Mouse (Mus musculus) stomach, embryonic 14.5 days (tissue): ENCODE data around the gene Tff3. TPM values are rescaled to one million over a fixed set of nuclear protein-coding genes. Genes with fewer than 3 reads are reported as not detected.

ENCODE experiments used
- ATAC-seq: fragments of 200-750 bp; cut with Nextera tagmentation; 2 replicates; pipeline ENCODE4 v1.8.0; 2017; ENCODE audit warnings: low read depth, moderate TSS enrichment; ENCODE audit not compliant: insufficient number of reproducible peaks, insufficient read depth, low FRiP score
- H3K27ac ChIP-seq: fragments of 300-500 bp; sonication (generic); 2 replicates; pipeline ENCODE4 v1.5.1; 2014; ENCODE audit warnings: mild to moderate bottlenecking, low read length, moderate library complexity, mixed read lengths
- H3K27me3 ChIP-seq: fragments of 300-500 bp; sonication (generic); 2 replicates; pipeline ENCODE4 v1.6.1; 2014; ENCODE audit warnings: low read length, control low read depth, mixed read lengths; ENCODE audit not compliant: control insufficient read depth, insufficient read depth
- H3K36me3 ChIP-seq: fragments of 300-500 bp; sonication (generic); 2 replicates; pipeline ENCODE4 v1.6.1; 2014; ENCODE audit warnings: mild to moderate bottlenecking, control low read depth, low read length, moderate library complexity, mixed read lengths; ENCODE audit not compliant: control insufficient read depth, insufficient read depth
- H3K4me1 ChIP-seq: fragments of 300-500 bp; sonication (generic); 2 replicates; pipeline ENCODE4 v1.6.1; 2014; ENCODE audit warnings: low read length, control low read depth, mixed read lengths; ENCODE audit not compliant: control insufficient read depth, insufficient read depth
- H3K4me2 ChIP-seq: fragments of 300-500 bp; sonication (generic); replicated peaks from 2 replicates; pipeline ENCODE4 v1.6.1; 2014; ENCODE audit warnings: low read depth, low read length, control low read depth
- H3K4me3 ChIP-seq: fragments of 300-500 bp; sonication (generic); 2 replicates; pipeline ENCODE4 v1.5.1; 2014; ENCODE audit warnings: low read depth, low read length, control low read depth
- H3K9ac ChIP-seq: fragments of 300-500 bp; sonication (generic); replicated peaks from 2 replicates; pipeline ENCODE4 v1.6.1; 2014; ENCODE audit warnings: low read depth, mild to moderate bottlenecking, control low read depth, low read length, moderate library complexity, mixed read lengths
- H3K9me3 ChIP-seq: fragments of 300-500 bp; sonication (generic); 2 replicates; pipeline ENCODE4 v1.6.1; 2016; ENCODE audit warnings: low read depth, low read length, control low read depth; ENCODE audit not compliant: control insufficient read depth
- WGBS: fragments of 180-500 bp; shearing (Covaris S2); extraction: QIAGEN DNeasy Blood & Tissue Kit; methylation state at CpG from one replicate; pipeline ENCODE4 v1.1.7; 2014; 5-methylcytosine and 5-hydroxymethylcytosine counted together
- polyA plus RNA-seq: library from polyadenylated mRNA; unstranded; fragments of >200 nt; fragmentation: Nextera tagmentation; extraction: Ambion mirVana; gene quantifications from 2 replicates; pipeline ENCODE4 v1.2.1, GENCODE M21; 2014

Tff3 gene
- polyA plus RNA-seq, 1 experiment from 2014 or later: 21.9 TPM

- ATAC-seq: no peak
- Histone ChIP-seq H3K27me3 (no peaks in the 10 kb centered on the region), H3K27ac (0 out of 2 replicates have a peak overlapping the region, but pooled peaks have one; percentile 2), H3K36me3 (no peaks in the 10 kb centered on the region), H3K4me3 (no peak overlapping the region), H3K9me3 (no peaks in the 10 kb centered on the region), H3K4me2 (no peak overlapping the region), H3K9ac (no peak overlapping the region), H3K4me1 (peaks cover 19% of the 10 kb centered on the region)
- WGBS: 65% methylated on average over 5 of the region's 5 CpGs
These were observed 51.9 kb downstream of the Tff3 start for GRCm38 (mm10) chr17:31077561-31077960.

- Histone ChIP-seq H3K9me3 (no peaks in the 10 kb centered on the region), H3K27me3 (no peaks in the 10 kb centered on the region), H3K27ac (no peak overlapping the region), H3K36me3 (no peaks in the 10 kb centered on the region), H3K4me3 (no peak overlapping the region), H3K9ac (no peak overlapping the region), H3K4me2 (no peak overlapping the region), H3K4me1 (peaks cover 19% of the 10 kb centered on the region)
- no peak for ATAC-seq
- 76% methylated on average over 5 of the region's 5 CpGs for WGBS
These were observed 54.0 kb downstream of the Tff3 start for GRCm38 (mm10) chr17:31075471-31075870.

Other genes starting within 250 kb of the Tff3 start
- gene Glp1r, start 227.8 kb downstream of the Tff3 start, polyA plus RNA-seq: 0.14 and 0.23 TPM in 2 replicates
- not detected in 2 replicates for gene Umodl1, start 175.0 kb downstream of the Tff3 start, polyA plus RNA-seq
- gene Abcg1, start 72.0 kb downstream of the Tff3 start, polyA plus RNA-seq: 5.9 and 6.6 TPM in 2 replicates
- gene Tff2, start 14.6 kb upstream of the Tff3 start, polyA plus RNA-seq: 17.7 and 18.5 TPM in 2 replicates
- gene Tff1, start 35.6 kb upstream of the Tff3 start, polyA plus RNA-seq: 83.1 and 87.0 TPM in 2 replicates
- 0.34 and 0.43 TPM in 2 replicates for gene Tmprss3, start 69.3 kb upstream of the Tff3 start, polyA plus RNA-seq
- 0.21 and 0.49 TPM in 2 replicates for gene Ubash3a, start 78.2 kb upstream of the Tff3 start, polyA plus RNA-seq
- gene Rsph1, start 147.7 kb upstream of the Tff3 start, polyA plus RNA-seq: 0.50 and 0.62 TPM in 2 replicates
- 7.9 and 10.1 TPM in 2 replicates for gene Slc37a1, start 157.1 kb upstream of the Tff3 start, polyA plus RNA-seq